Mouse (Mus musculus): ENCODE measurements around the gene E2f8.

DNA sequence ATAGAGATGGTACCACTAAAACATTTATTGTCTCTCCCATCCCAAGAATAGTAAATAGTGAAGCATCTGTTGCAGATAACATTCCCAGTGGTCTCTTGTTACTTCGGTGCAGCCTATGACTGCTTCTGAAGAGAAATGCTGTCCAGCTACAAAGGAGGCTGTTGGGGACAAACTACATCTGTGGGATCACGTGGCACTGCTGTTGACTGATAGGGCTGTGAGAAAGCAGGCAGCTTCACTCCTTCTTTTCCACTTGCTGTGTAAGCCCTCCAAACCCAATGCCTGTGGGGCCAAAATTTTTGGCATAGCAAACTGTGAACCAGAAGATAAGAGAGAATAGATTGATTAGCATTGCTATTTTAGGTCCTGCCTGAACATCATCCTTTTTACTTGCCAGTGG, 51.0 kb downstream of the E2f8 start:
- TF ChIP-seq CTCF (IDR thresholded peaks at IDR 0.05; ENCODE audit: low read depth): no peak
- TF ChIP-seq EP300 (IDR thresholded peaks at IDR 0.05; ENCODE audit: low read depth): no peak
